Mouse (Mus musculus) heart, embryonic 11.5 days (tissue): ENCODE data around the gene March4. TPM values are rescaled to one million over a fixed set of nuclear protein-coding genes. Genes with fewer than 3 reads are reported as not detected.

ENCODE experiments used
- ATAC-seq: fragments of 200-750 bp; cut with Nextera tagmentation; replicated peaks from 2 replicates; pipeline ENCODE4 v1.8.0; 2017; ENCODE audit warnings: moderate library complexity; ENCODE audit not compliant: insufficient number of reproducible peaks, low FRiP score, low TSS enrichment
- H3K27ac ChIP-seq: fragments of 300-500 bp; sonication (generic); 2 replicates; pipeline ENCODE4 v1.5.1; 2014; ENCODE audit warnings: mild to moderate bottlenecking, low read depth, low read length
- H3K27me3 ChIP-seq: fragments of 300-500 bp; sonication (generic); 2 replicates; pipeline ENCODE4 v1.6.1; 2014; ENCODE audit warnings: mild to moderate bottlenecking, low read length, mixed read lengths; ENCODE audit not compliant: control insufficient read depth, insufficient read depth
- H3K36me3 ChIP-seq: fragments of 300-500 bp; sonication (generic); 2 replicates; pipeline ENCODE4 v1.6.1; 2014; ENCODE audit warnings: mild to moderate bottlenecking, low read length, moderate library complexity, mixed read lengths; ENCODE audit not compliant: control insufficient read depth, insufficient read depth
- H3K4me1 ChIP-seq: fragments of 300-500 bp; sonication (generic); 2 replicates; pipeline ENCODE4 v1.6.1; 2014; ENCODE audit warnings: low read length; ENCODE audit not compliant: control insufficient read depth, insufficient read depth
- H3K4me2 ChIP-seq: fragments of 300-500 bp; sonication (generic); 2 replicates; pipeline ENCODE4 v1.6.1; 2014; ENCODE audit warnings: mild to moderate bottlenecking, moderate library complexity
- H3K4me3 ChIP-seq: fragments of 300-500 bp; sonication (generic); 2 replicates; pipeline ENCODE4 v1.5.1; 2014; ENCODE audit warnings: low read depth, low read length
- H3K9ac ChIP-seq: fragments of 300-500 bp; sonication (generic); 2 replicates; pipeline ENCODE4 v1.6.1; 2014; ENCODE audit warnings: mild to moderate bottlenecking, low read depth, low read length, moderate library complexity
- H3K9me3 ChIP-seq: fragments of 300-500 bp; sonication (generic); replicated peaks from 2 replicates; pipeline ENCODE4 v1.6.1; 2016; ENCODE audit warnings: low read length; ENCODE audit not compliant: control insufficient read depth
- WGBS: fragments of 180-500 bp; shearing (Covaris S2); extraction: QIAGEN DNeasy Blood & Tissue Kit; methylation state at CpG from one replicate; pipeline ENCODE4 v1.1.7; 2014; ENCODE audit not compliant: insufficient replicate concordance; 5-methylcytosine and 5-hydroxymethylcytosine counted together
- polyA plus RNA-seq: library from polyadenylated mRNA; unstranded; fragments of >200 nt; fragmentation: Nextera tagmentation; extraction: Ambion mirVana; gene quantifications from 2 replicates; pipeline ENCODE4 v1.2.1, GENCODE M21; 2014

Gene March4
- polyA plus RNA-seq, 1 experiment from 2014 or later, result not detected

DNA sequence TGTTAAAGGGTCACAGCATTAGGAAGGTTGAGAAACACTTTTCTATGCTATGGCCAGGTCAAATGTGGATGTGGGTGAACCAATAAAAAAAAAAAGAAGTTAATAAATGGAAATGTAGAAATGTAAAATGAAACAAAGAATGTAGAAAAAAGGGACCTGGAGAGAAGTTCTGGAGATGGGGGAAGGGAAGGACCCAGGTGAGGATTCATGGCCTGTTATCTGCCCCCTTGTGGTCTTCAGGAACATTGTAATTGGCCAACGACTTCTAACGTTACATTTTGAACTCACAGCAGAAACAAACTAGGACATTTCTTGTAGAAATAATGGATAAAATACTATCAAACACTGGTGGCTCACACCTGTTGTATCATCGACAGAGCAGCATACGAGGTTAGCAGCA is 38.4 kb upstream of the March4 start:
- WGBS, result 36% methylated on average over 4 of the region's 4 CpGs
- Histone ChIP-seq H3K27ac (no peak overlapping the region), H3K9me3 (no peaks in the 10 kb centered on the region)

DNA sequence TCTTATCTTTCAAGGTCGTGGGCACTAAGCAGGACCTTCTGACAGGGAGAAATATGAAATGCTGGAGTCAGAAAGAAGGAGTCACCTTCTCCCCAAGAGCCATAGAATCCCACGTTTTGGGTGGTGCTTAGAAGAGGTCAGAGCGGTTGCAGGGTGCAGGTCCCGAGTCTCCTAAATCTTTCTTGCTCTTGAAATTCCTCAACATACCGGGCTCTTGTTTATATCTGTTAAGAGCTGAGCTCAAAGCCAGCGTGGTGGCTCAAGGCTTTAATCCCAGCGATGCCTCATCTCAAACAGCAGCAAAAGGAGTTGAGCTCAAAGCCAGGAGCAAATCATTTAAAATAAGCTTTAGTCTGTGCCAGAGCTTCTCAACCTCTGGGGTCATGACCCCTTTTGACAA is 37.9 kb upstream of the March4 start:
- 41% methylated on average over 7 of the region's 7 CpGs for WGBS
- Histone ChIP-seq H3K27me3 (peaks cover 25% of the 10 kb centered on the region; the same call in 1 of the 2 replicates), H3K4me1 (peaks cover 3% of the 10 kb centered on the region; the same call in 1 of the 2 replicates), H3K4me3 (no peak overlapping the region), H3K27ac (no peak overlapping the region), H3K9ac (no peak overlapping the region), H3K36me3 (no peaks in the 10 kb centered on the region), H3K9me3 (no peaks in the 10 kb centered on the region), H3K4me2 (no peak overlapping the region)
- no peak for ATAC-seq

More for the DNA sequence above, 38.4 kb upstream of the March4 start:
- Histone ChIP-seq H3K27me3 (peaks cover 25% of the 10 kb centered on the region; the same call in 1 of the 2 replicates), H3K4me3 (no peak overlapping the region), H3K4me2 (no peak overlapping the region), H3K4me1 (peaks cover 3% of the 10 kb centered on the region; the same call in 1 of the 2 replicates), H3K36me3 (no peaks in the 10 kb centered on the region), H3K9ac (no peak overlapping the region)
- no peak for ATAC-seq

DNA sequence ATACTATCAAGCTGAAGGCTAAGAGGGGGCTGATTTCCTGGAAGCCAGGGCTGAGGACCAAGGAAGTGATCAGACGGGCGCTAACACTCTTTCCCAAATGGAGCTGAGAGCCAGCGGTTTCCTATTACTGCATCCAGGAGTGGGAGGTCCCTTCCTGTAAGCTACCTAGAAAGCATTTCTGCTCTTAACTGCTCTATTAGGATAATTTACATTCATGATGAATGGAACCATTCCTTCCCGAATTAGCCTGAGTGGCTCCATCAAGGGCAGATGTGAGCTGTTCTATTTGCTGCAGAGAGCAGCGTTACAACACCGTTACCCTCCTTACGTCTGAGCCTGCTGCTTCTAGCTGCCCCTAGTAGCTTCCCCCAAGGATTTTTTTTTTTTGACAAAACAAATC is 37.3 kb upstream of the March4 start:
- Histone ChIP-seq H3K36me3 (no peaks in the 10 kb centered on the region), H3K9me3 (no peaks in the 10 kb centered on the region), H3K9ac (no peak overlapping the region), H3K27me3 (peaks cover 25% of the 10 kb centered on the region; the same call in 1 of the 2 replicates), H3K4me2 (no peak overlapping the region), H3K27ac (no peak overlapping the region), H3K4me3 (no peak overlapping the region), H3K4me1 (peaks cover 3% of the 10 kb centered on the region; the same call in 1 of the 2 replicates)
- 63% methylated on average over 7 of the region's 7 CpGs for WGBS
- ATAC-seq, result no peak

DNA sequence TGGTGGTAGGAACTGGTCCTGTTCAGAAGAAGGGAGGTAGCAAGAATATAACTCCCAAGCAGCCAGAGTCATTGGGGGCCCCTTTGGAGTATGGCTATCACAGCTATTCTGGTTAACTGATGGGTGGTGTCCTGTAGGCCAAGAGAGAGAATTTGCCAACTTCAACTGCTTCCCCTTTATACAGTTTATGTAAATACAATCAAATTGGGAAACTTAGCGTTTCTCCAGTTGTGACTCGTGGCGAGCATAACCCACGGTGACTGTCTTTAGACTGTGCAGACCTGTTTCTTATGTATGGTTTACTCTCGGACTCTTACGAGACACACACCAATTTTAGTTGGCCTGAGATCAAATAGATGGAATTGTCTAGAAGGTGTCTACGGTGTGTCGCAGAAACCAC is 32.0 kb upstream of the March4 start:
- ATAC-seq, result no peak
- Histone ChIP-seq H3K9me3 (no peaks in the 10 kb centered on the region), H3K4me1 (no peaks in the 10 kb centered on the region), H3K9ac (no peak overlapping the region), H3K27me3 (no peaks in the 10 kb centered on the region), H3K36me3 (no peaks in the 10 kb centered on the region), H3K4me2 (no peak overlapping the region), H3K27ac (no peak overlapping the region), H3K4me3 (no peak overlapping the region)
- WGBS, result 86% methylated on average over 8 of the region's 8 CpGs

DNA sequence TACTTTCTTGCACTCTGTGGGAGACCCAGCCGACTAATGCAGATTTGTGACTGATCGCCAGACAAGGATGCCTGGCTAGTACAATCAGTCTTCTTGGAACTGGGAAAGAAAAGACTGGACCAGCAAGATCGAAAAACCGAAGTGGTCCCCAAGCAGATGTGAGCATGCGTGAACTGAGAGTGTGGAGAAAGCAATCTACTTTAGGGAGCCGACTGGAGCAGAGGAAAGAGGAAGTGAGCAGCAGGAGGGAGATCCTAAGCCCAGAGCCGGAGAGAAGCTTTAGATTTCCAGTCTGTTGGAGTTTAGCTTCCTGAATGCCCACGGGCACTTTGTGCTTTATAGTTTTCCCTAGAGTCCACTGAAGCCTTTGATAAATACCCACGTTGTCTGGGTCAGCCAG is 30.3 kb upstream of the March4 start:
- peak overlapping the region; percentile 38 for H3K4me2 ChIP-seq
- no peak overlapping the region for H3K27ac ChIP-seq
- 35% methylated on average over 9 of the region's 9 CpGs for WGBS
- H3K9me3 ChIP-seq, result no peaks in the 10 kb centered on the region
- no peaks in the 10 kb centered on the region for H3K36me3 ChIP-seq
- H3K4me1 ChIP-seq, result no peaks in the 10 kb centered on the region
- H3K9ac ChIP-seq, result no peak overlapping the region
- H3K27me3 ChIP-seq, result no peaks in the 10 kb centered on the region
- ATAC-seq, result no peak
- no peak overlapping the region for H3K4me3 ChIP-seq

DNA sequence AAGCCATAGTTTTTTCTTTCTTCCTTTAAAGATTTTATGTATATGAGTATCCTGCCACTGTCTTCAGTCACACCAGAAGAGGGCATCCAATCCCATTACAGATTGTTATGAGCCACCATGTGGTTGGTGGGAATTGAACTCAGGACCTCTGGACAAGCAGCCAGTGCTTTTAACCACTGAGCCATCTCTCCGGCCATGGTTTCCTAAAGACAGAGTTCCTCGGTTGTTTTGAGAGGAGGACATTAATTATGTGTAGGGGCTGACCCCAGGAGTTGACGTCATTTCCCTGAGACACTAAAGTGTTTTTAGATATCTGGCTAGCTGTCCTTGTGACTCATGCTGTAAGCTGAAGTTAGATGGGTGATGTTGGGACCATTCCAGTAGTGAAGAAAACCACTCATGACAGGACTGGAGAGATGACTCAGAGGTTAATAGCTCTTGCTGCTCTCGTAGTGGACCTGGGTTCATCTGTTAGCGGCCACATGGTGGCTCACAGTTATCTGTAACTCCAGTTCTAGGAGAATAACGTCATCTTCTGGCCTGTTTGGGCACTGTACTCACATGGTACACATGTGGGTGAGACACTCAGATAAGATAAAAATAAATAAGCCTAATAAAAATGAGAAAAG is 27.7 kb upstream of the March4 start:
- ATAC-seq, result no peak
- Histone ChIP-seq H3K9me3 (no peaks in the 10 kb centered on the region), H3K27me3 (no peaks in the 10 kb centered on the region), H3K36me3 (no peaks in the 10 kb centered on the region), H3K4me1 (no peaks in the 10 kb centered on the region), H3K9ac (no peak overlapping the region), H3K27ac (no peak overlapping the region), H3K4me2 (no peak overlapping the region), H3K4me3 (no peak overlapping the region)
- 61% methylated on average over 6 of the region's 6 CpGs for WGBS

DNA sequence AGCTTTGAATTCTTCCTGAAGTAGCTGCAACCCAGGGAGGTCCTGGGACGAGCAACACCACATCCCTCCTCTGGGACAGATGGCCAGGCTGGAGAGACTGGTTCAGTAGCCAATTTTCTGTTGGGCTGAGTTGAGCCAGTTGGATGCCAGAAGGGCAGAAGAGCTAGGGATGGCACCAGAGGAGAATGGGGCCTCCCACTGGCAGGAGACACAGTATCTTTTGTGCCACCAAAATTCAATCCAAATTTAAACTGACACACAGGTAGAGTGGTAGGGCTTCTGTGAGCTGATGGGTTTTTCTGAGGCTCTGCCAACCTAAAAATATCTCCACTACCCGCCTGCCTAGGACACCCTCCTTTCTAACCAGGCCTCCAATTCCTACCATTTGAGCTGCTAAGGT is 21.9 kb upstream of the March4 start:
- whole genome bisulfite sequencing, result 55% methylated on average over 2 of the region's 2 CpGs
- Histone ChIP-seq H3K4me1 (no peaks in the 10 kb centered on the region), H3K9me3 (no peaks in the 10 kb centered on the region), H3K27ac (no peak overlapping the region), H3K36me3 (no peaks in the 10 kb centered on the region), H3K4me3 (no peak overlapping the region), H3K9ac (no peak overlapping the region), H3K27me3 (no peaks in the 10 kb centered on the region), H3K4me2 (no peak overlapping the region)
- ATAC-seq, result no peak

DNA sequence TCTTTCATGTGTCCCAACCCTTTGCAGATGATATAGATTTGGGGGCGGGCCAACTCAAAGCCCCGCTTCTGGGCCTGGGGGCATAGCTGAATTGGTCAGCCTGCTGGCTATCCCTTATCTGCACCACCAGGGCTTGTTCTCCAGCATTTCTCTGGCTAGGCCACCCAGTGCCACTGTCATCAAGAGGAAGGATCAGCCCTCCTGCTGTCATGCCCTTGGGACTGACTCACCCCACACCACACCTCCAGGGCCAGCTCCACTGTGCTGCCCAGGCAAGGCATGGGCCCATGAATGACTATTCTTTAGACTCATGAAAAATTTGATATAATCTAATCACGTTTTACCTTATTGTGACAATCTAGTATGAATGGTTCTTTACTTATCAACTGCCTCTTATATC is 19.7 kb upstream of the March4 start:
- Histone ChIP-seq H3K27me3 (no peaks in the 10 kb centered on the region), H3K36me3 (no peaks in the 10 kb centered on the region), H3K27ac (no peak overlapping the region), H3K4me2 (no peak overlapping the region), H3K9me3 (no peaks in the 10 kb centered on the region), H3K4me3 (no peak overlapping the region), H3K4me1 (no peaks in the 10 kb centered on the region), H3K9ac (no peak overlapping the region)
- WGBS, result 75% methylated on average over 3 of the region's 3 CpGs
- no peak for ATAC-seq

DNA sequence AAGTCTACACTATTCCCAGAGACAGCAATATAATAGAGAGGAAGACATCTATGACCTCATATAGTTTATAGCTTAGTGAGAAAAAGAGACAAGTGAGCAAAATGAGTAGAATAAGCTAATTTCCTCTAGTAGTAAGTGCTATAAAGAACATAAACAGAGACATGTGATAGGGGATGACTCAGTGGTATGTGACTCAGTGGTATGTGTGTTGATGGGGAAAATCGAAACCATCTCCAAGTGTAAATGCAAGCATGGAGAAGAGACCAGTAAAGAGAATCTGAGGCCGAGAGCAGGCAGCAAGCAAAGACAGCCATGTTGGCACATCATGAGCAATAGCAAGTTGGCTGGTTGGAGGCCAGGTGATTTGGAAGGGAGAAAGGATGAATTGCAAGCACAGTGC is 13.6 kb upstream of the March4 start:
- Histone ChIP-seq H3K27ac (no peak overlapping the region), H3K27me3 (no peaks in the 10 kb centered on the region), H3K9ac (no peak overlapping the region), H3K4me2 (no peak overlapping the region), H3K4me1 (no peaks in the 10 kb centered on the region), H3K4me3 (no peak overlapping the region), H3K36me3 (no peaks in the 10 kb centered on the region), H3K9me3 (no peaks in the 10 kb centered on the region)
- WGBS, result 75% methylated on average over 2 of the region's 2 CpGs
- no peak for ATAC-seq
